Mouse (Mus musculus): ENCODE measurements around the gene Ntsr2. TPM values are rescaled to one million over a fixed set of nuclear protein-coding genes. Genes with fewer than 3 reads are reported as not detected.
A peak's percentile ranks its signal among the peaks of the same experiment; 100 is the strongest.

The Ntsr2 gene
- total and polyA plus RNA-seq, 3 experiments: not detected

DNA sequence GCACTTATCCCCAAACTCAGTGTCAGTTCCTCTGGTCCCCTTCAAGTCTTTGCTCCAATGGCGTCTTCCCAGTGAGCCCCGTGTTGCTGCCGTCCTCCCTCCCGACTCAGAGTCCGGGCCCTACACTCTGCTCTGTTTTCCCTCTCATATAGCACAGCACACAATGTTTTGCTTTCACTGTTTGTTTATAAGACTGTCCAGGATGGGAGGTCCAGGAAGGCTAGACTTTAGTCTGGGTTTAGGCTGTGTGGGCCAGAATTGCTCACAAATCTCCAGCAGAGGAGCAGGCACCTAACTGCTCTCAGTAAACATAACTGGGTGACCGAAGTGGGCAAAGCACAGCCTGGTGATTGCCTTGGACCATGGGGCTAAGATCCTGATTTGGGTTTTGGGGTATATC lies 19.9 kb upstream of the Ntsr2 start:
- no peaks in the 10 kb centered on the region for H3K79me2 ChIP-seq (replicated peaks; ENCODE audit: control insufficient read depth, extremely low read depth, insufficient read depth, poor library complexity, severe bottlenecking)
- no peak overlapping the region for H3K4me2 ChIP-seq (ENCODE audit: insufficient read depth, low read depth, poor library complexity, severe bottlenecking)
- dilution Hi-C loops (cut with MboI; ENCODE audit: extremely low pct_ligation_motif_present, extremely low pct_unique_long_range_greater_than_20kb, low sequenced_read_pairs): no loop called here
- H3K4me1 ChIP-seq (ENCODE audit: control insufficient read depth in 1 of 2, insufficient read depth in 2 of 2): peaks cover 7 to 27% of the 10 kb centered on the region in 2 experiments; a peak in 3 of 4 replicates
- H3K4me3 ChIP-seq (replicated peaks in 1 of 3; ENCODE audit: low read depth in 2 of 3, low read length in 2 of 3, poor library complexity in 1 of 3): no peak overlapping the region
- no peak for DNase-seq (ENCODE audit: extremely low read depth)
- no peaks in the 10 kb centered on the region for H3K36me3 ChIP-seq (replicated peaks in 1 of 2; ENCODE audit: control insufficient read depth in 1 of 2, insufficient read depth in 1 of 2, low read length in 1 of 2)
- in situ Hi-C loops (cut with MboI; ENCODE audit: low pct_ligation_motif_present, low pct_unique_long_range_greater_than_20kb, low sequenced_read_pairs): loop anchor here (5.0 kb wide), 1 partner anchor 66 kb away; no protein-coding TSS in a partner anchor
- no peak overlapping the region for H3K9ac ChIP-seq (ENCODE audit: insufficient read depth, low read depth)
- H3K27ac ChIP-seq (ENCODE audit: insufficient read depth, low read depth): no peak overlapping the region
- no peaks in the 10 kb centered on the region for H3K9me3 ChIP-seq (replicated peaks; ENCODE audit: low read length)
- no peaks in the 10 kb centered on the region for H3K27me3 ChIP-seq (replicated peaks)
- TF ChIP-seq ZC3H11A (IDR thresholded peaks at IDR 0.05; ENCODE audit: low read depth, low read length): no peak
- TF ChIP-seq POLR2A (IDR thresholded peaks at IDR 0.05; ENCODE audit: low read depth, low read length): no peak
- TF ChIP-seq IRF4 (IDR thresholded peaks at IDR 0.05; ENCODE audit: low read depth, low read length): no peak
- TF ChIP-seq SMC3 (IDR thresholded peaks at IDR 0.05; ENCODE audit: low read depth, low read length): no peak
- TF ChIP-seq KAT2A (IDR thresholded peaks at IDR 0.05; ENCODE audit: insufficient replicate concordance, low read length): no peak
- TF ChIP-seq MXI1 (IDR thresholded peaks at IDR 0.05; ENCODE audit: low read depth, low read length): no peak
- no peak for TF ChIP-seq BHLHE40 (IDR thresholded peaks at IDR 0.05; ENCODE audit: low read depth, low read length)

DNA sequence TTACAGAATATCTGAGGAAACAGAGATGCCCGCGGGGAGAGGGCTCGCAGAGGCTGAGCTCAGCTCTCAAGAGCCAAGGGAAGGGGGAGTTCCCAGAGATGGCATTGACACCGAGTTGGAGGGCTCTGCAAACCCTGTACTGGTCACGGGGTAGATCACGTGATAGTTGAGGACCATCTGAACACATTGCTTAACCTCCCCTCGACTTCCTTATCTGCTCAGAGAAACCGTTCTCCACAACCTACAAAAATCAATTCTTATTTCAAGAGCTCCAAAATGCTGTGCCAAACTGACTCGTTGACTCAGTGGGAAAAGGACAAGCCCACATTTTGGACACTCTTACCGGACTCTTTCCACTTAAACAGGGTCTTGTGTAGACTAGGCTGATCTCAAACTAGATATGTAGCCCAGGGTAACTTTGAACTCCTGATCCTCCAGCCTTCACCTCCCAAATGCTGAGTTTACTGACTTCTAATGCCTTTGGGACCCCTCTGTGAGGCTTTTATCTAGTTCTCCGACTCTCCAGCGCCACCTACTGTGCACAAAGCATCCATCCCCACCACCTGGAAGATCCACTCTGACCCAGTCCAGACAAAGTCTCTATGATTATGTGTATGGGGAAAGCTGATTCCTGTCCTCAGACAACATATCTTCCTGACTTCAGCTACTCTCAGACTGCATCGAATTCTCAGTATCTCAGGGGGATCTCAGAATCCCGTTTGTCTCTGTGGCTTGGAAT lies 18.9 kb upstream of the Ntsr2 start:
- H3K4me2 ChIP-seq (ENCODE audit: insufficient read depth, low read depth, poor library complexity, severe bottlenecking): no peak overlapping the region
- H3K27ac ChIP-seq (ENCODE audit: insufficient read depth, low read depth): no peak overlapping the region
- peak; percentile 62 for DNase-seq (ENCODE audit: extremely low read depth)
- dilution Hi-C loops (cut with MboI; ENCODE audit: extremely low pct_ligation_motif_present, extremely low pct_unique_long_range_greater_than_20kb, low sequenced_read_pairs): no loop called here
- in situ Hi-C loops (cut with MboI; ENCODE audit: low pct_ligation_motif_present, low pct_unique_long_range_greater_than_20kb, low sequenced_read_pairs): loop anchor here (5.0 kb wide), 1 partner anchor 67 kb away; no protein-coding TSS in a partner anchor
- H3K79me2 ChIP-seq (replicated peaks; ENCODE audit: control insufficient read depth, extremely low read depth, insufficient read depth, poor library complexity, severe bottlenecking): no peaks in the 10 kb centered on the region
- peaks cover 13 to 33% of the 10 kb centered on the region in 2 experiments for H3K4me1 ChIP-seq (ENCODE audit: control insufficient read depth in 1 of 2, insufficient read depth in 2 of 2)
- no peaks in the 10 kb centered on the region for H3K36me3 ChIP-seq (replicated peaks in 1 of 2; ENCODE audit: control insufficient read depth in 1 of 2, insufficient read depth in 1 of 2, low read length in 1 of 2)
- H3K27me3 ChIP-seq (replicated peaks): no peaks in the 10 kb centered on the region
- H3K4me3 ChIP-seq (replicated peaks in 1 of 3; ENCODE audit: low read depth in 2 of 3, low read length in 2 of 3, poor library complexity in 1 of 3): no peak overlapping the region
- H3K9ac ChIP-seq (ENCODE audit: insufficient read depth, low read depth): no peak overlapping the region
- no peaks in the 10 kb centered on the region for H3K9me3 ChIP-seq (replicated peaks; ENCODE audit: low read length)
- TF ChIP-seq E2F4 (IDR thresholded peaks at IDR 0.05; ENCODE audit: insufficient replicate concordance, low read depth, low read length) (no peak), MYC (IDR thresholded peaks at IDR 0.05; ENCODE audit: low read depth, low read length) (0 out of 2 replicates have a peak, but pooled peaks have one; percentile 19), ZC3H11A (IDR thresholded peaks at IDR 0.05; ENCODE audit: low read depth, low read length) (peak; percentile 57), MAZ (IDR thresholded peaks at IDR 0.05; ENCODE audit: low read depth, low read length) (no peak), PAX5 (IDR thresholded peaks at IDR 0.05; ENCODE audit: low read length) (no peak), CHD2 (IDR thresholded peaks at IDR 0.05; ENCODE audit: low read length) (no peak), GABPA (IDR thresholded peaks at IDR 0.05; ENCODE audit: insufficient replicate concordance, low read depth, low read length) (no peak), ZNF384 (IDR thresholded peaks at IDR 0.05; ENCODE audit: low read depth, low read length) (no peak), JUND (conservative IDR thresholded peaks at IDR 0.05; ENCODE audit: low read depth, low read length) (no peak), USF1 (IDR thresholded peaks at IDR 0.05; ENCODE audit: low read depth, low read length) (no peak), ZMIZ1 (IDR thresholded peaks at IDR 0.05; ENCODE audit: low read depth, low read length) (no peak), RAD21 (IDR thresholded peaks at IDR 0.05; ENCODE audit: low read depth, low read length) (peak; percentile 81), MAFK (IDR thresholded peaks at IDR 0.05; ENCODE audit: insufficient replicate concordance, low read length) (no peak), CHD1 (IDR thresholded peaks at IDR 0.05; ENCODE audit: low read depth, low read length) (no peak), USF2 (conservative IDR thresholded peaks at IDR 0.05; ENCODE audit: low read depth, low read length) (0 out of 2 replicates have a peak, but pooled peaks have one; percentile 16), TBP (conservative IDR thresholded peaks at IDR 0.05; ENCODE audit: low read depth, low read length) (no peak), EP300 (IDR thresholded peaks at IDR 0.05; ENCODE audit: low read length) (no peak), MXI1 (IDR thresholded peaks at IDR 0.05; ENCODE audit: low read depth, low read length) (no peak), ZKSCAN1 (IDR thresholded peaks at IDR 0.05; ENCODE audit: borderline replicate concordance, low read depth, low read length) (no peak), KAT2A (IDR thresholded peaks at IDR 0.05; ENCODE audit: insufficient replicate concordance, low read length) (no peak), ETS1 (conservative IDR thresholded peaks at IDR 0.05; ENCODE audit: low read depth, low read length) (no peak), UBTF (IDR thresholded peaks at IDR 0.05; ENCODE audit: low read depth, low read length) (no peak), TCF12 (IDR thresholded peaks at IDR 0.05; ENCODE audit: low read depth, low read length) (no peak; the same call in 1 of the 2 replicates), SMC3 (IDR thresholded peaks at IDR 0.05; ENCODE audit: low read depth, low read length) (peak; percentile 92), NRF1 (IDR thresholded peaks at IDR 0.05; ENCODE audit: low read depth, low read length) (no peak), ELF1 (IDR thresholded peaks at IDR 0.05; ENCODE audit: low read depth, low read length) (no peak), BHLHE40 (IDR thresholded peaks at IDR 0.05; ENCODE audit: low read depth, low read length) (peak; percentile 34), JUN (IDR thresholded peaks at IDR 0.05; ENCODE audit: insufficient read depth, low read depth, low read length) (no peak), POLR2AphosphoS2 (IDR thresholded peaks at IDR 0.05; ENCODE audit: low read depth, low read length) (no peak)

Measured in CH12.LX (cell line).